Comparison of ENCODE assay signal across 7 mouse cellular contexts in genomic region chr10:23350011-23350911, GRCm38 (mm10). TPM values are rescaled to one million over a fixed set of nuclear protein-coding genes. Genes with fewer than 3 reads are reported as not detected.
A peak's percentile ranks its signal among the peaks of the same experiment; 100 is the strongest.
DNase-seq lines count a peak whose midpoint lies in the region; ATAC-seq and TF ChIP-seq lines count a peak whose summit lies in the region.

Eya4 (minus strand) TSS chr10:23350786.

- no peaks in the 10 kb centered on the region for H3K36me3 ChIP-seq in embryonic facial prominence, embryonic 12.5 days
- no peaks in the 10 kb centered on the region for H3K36me3 ChIP-seq in heart, embryonic 16.5 days (ENCODE audit: control insufficient read depth, insufficient read depth)
- no peaks in the 10 kb centered on the region for H3K36me3 ChIP-seq in midbrain, embryonic 11.5 days (ENCODE audit: control insufficient read depth, insufficient read depth, low read length)
- H3K36me3 ChIP-seq in stomach, postnatal 0 days (ENCODE audit: control insufficient read depth, insufficient read depth, low read length): no peaks in the 10 kb centered on the region

- DNase-seq in thymus, postnatal 4 days: peak; percentile 18
- no peak for DNase-seq in thymus, postnatal 14 days
- peak; percentile 36 to 53 for DNase-seq in layer of hippocampus, postnatal 25 days (ENCODE audit: extremely low spot score in 1 of 2, low spot score in 1 of 2)
- peak; percentile 97 for DNase-seq in midbrain, embryonic 11.5 days (ENCODE audit: low spot score, missing footprints)
- DNase-seq in stomach, postnatal 0 days (ENCODE audit: low spot score): peak; percentile 44

- H3K4me2 ChIP-seq in embryonic facial prominence, embryonic 12.5 days (replicated peaks): peak within 1 kb of the TSS; percentile 67
- peak within 1 kb of the TSS; percentile 94 for H3K4me2 ChIP-seq in heart, embryonic 16.5 days (ENCODE audit: low read depth, low read length)
- peak within 1 kb of the TSS; percentile 95 for H3K4me2 ChIP-seq in midbrain, embryonic 11.5 days
- peak within 1 kb of the TSS; percentile 73 for H3K4me2 ChIP-seq in stomach, postnatal 0 days (replicated peaks; ENCODE audit: low read depth)

- TF ChIP-seq EP300 in stomach, postnatal 0 days (optimal IDR thresholded peaks at IDR 0.05): no peak

- no peaks in the 10 kb centered on the region for H3K27me3 ChIP-seq in embryonic facial prominence, embryonic 12.5 days
- peaks cover 28% of the 10 kb centered on the region for H3K27me3 ChIP-seq in heart, embryonic 16.5 days (ENCODE audit: control insufficient read depth, insufficient read depth, low read length)
- peaks cover 18% of the 10 kb centered on the region for H3K27me3 ChIP-seq in midbrain, embryonic 11.5 days (ENCODE audit: control insufficient read depth, insufficient read depth, low read length)
- peaks cover 9% of the 10 kb centered on the region; the same call in 1 of the 2 replicates for H3K27me3 ChIP-seq in stomach, postnatal 0 days (ENCODE audit: control insufficient read depth, insufficient read depth, low read length)

- no peaks in the 10 kb centered on the region for H3K9me3 ChIP-seq in embryonic facial prominence, embryonic 12.5 days
- no peaks in the 10 kb centered on the region for H3K9me3 ChIP-seq in heart, embryonic 16.5 days (replicated peaks; ENCODE audit: control insufficient read depth, low read length)
- no peaks in the 10 kb centered on the region for H3K9me3 ChIP-seq in midbrain, embryonic 11.5 days (ENCODE audit: control insufficient read depth, low read length)
- no peaks in the 10 kb centered on the region for H3K9me3 ChIP-seq in stomach, postnatal 0 days (ENCODE audit: control insufficient read depth, low read length)

- H3K4me3 ChIP-seq in embryonic facial prominence, embryonic 12.5 days: peak within 1 kb of the TSS; percentile 69
- peak within 1 kb of the TSS; percentile 69 for H3K4me3 ChIP-seq in heart, embryonic 16.5 days (ENCODE audit: low read length)
- H3K4me3 ChIP-seq in midbrain, embryonic 11.5 days (ENCODE audit: low read depth, low read length): peak within 1 kb of the TSS; percentile 64
- peak within 1 kb of the TSS; percentile 50 for H3K4me3 ChIP-seq in stomach, postnatal 0 days (ENCODE audit: low read depth, low read length)

- 0 out of 2 replicates have a peak, but pooled peaks have one; percentile 6 for TF ChIP-seq CTCF in stomach, postnatal 0 days (IDR thresholded peaks at IDR 0.05; ENCODE audit: low read depth)

- ATAC-seq in embryonic facial prominence, embryonic 12.5 days (ENCODE audit: insufficient number of reproducible peaks, insufficient read depth, low FRiP score, low TSS enrichment): peak; percentile 70
- ATAC-seq in heart, embryonic 16.5 days (replicated peaks; ENCODE audit: extremely low read depth, insufficient read depth, low FRiP score): peak; percentile 84
- peak; percentile 86 for ATAC-seq in midbrain, embryonic 11.5 days (ENCODE audit: low FRiP score)
- ATAC-seq in stomach, postnatal 0 days (ENCODE audit: low FRiP score, low TSS enrichment): 0 out of 2 replicates have a peak, but pooled peaks have one; percentile 42

- under 1% methylated on average over 65 of the region's 79 CpGs for WGBS in embryonic facial prominence, embryonic 12.5 days
- WGBS in heart, embryonic 16.5 days: 2% methylated on average over 66 of the region's 79 CpGs
- WGBS in midbrain, embryonic 11.5 days: under 1% methylated on average over 58 of the region's 79 CpGs
- WGBS in stomach, postnatal 0 days: 5% methylated on average over 65 of the region's 79 CpGs

- H3K4me1 ChIP-seq in embryonic facial prominence, embryonic 12.5 days: peaks cover 8% of the 10 kb centered on the region; the same call in 1 of the 2 replicates
- peaks cover 12% of the 10 kb centered on the region for H3K4me1 ChIP-seq in heart, embryonic 16.5 days (ENCODE audit: control insufficient read depth, insufficient read depth, low read length)
- H3K4me1 ChIP-seq in midbrain, embryonic 11.5 days (ENCODE audit: control insufficient read depth, insufficient read depth, low read length): peaks cover 16% of the 10 kb centered on the region
- H3K4me1 ChIP-seq in stomach, postnatal 0 days (replicated peaks; ENCODE audit: control insufficient read depth, insufficient read depth): 0 out of 2 replicates have a peak, but pooled peaks cover 2% of the 10 kb centered on the region

- H3K27ac ChIP-seq in embryonic facial prominence, embryonic 12.5 days: peak within 1 kb of the TSS; percentile 93
- H3K27ac ChIP-seq in heart, embryonic 16.5 days (ENCODE audit: low read length): peak within 1 kb of the TSS; percentile 27; the same call in 1 of the 2 replicates
- peak within 1 kb of the TSS; percentile 30; the same call in 1 of the 2 replicates for H3K27ac ChIP-seq in midbrain, embryonic 11.5 days (ENCODE audit: low read depth, low read length)
- no peak within 1 kb of the TSS for H3K27ac ChIP-seq in stomach, postnatal 0 days (replicated peaks)

- H3K9ac ChIP-seq in embryonic facial prominence, embryonic 12.5 days: peak within 1 kb of the TSS; percentile 85
- peak within 1 kb of the TSS; percentile 66 for H3K9ac ChIP-seq in heart, embryonic 16.5 days (ENCODE audit: low read length)
- H3K9ac ChIP-seq in midbrain, embryonic 11.5 days (ENCODE audit: low read length): peak within 1 kb of the TSS; percentile 74
- H3K9ac ChIP-seq in stomach, postnatal 0 days (ENCODE audit: low read length): 0 out of 2 replicates have a peak within 1 kb of the TSS, but pooled peaks have one; percentile 23

RNA-seq across cellular contexts. Expression of gene Eya4, which starts in this region (rescaled TPM):
- polyA plus RNA-seq in embryonic facial prominence, embryonic 12.5 days (2016; fragmentation: Nextera tagmentation; extraction: Ambion mirVana): 15.4 and 17.9 TPM in 2 replicates
- polyA plus RNA-seq in heart, embryonic 16.5 days (2015; fragmentation: Nextera tagmentation; extraction: Ambion mirVana): 0.82 and 1.1 TPM in 2 replicates
- 1 to 10 TPM; 5.5 to 5.8 TPM for total RNA-seq in layer of hippocampus, postnatal 25 days (2021)
- polyA plus RNA-seq in midbrain, embryonic 11.5 days (2014; fragmentation: Nextera tagmentation; extraction: Ambion mirVana): 1.7 and 2.0 TPM in 2 replicates
- 0.28 and 0.33 TPM in 2 replicates for polyA plus RNA-seq in stomach, postnatal 0 days (2015; fragmentation: Nextera tagmentation; extraction: Ambion mirVana)

Comparison
In these comparisons a context has a peak if more than half of its experiments do, and no peak if none do; other contexts are left out.
1. Peak in DNase-seq, ATAC-seq, H3K4me3 ChIP-seq, H3K9ac ChIP-seq and H3K4me2 ChIP-seq in stomach, postnatal 0 days; RNA of the gene not detected or under 1 TPM.
2. H3K9ac ChIP-seq: peak in every context shown above with its lines; median percentile 85 in embryonic facial prominence, embryonic 12.5 days; 74 in midbrain, embryonic 11.5 days; 66 in heart, embryonic 16.5 days; 23 in stomach, postnatal 0 days.